Mouse (Mus musculus) myocyte (in vitro differentiated cells): ENCODE measurements around the gene Ttc29.

Experiments
- CEBPB ChIP-seq: IDR thresholded peaks from 2 replicates; pipeline ENCODE4 v1.6.1; 2011; ENCODE audit warnings: mild to moderate bottlenecking, moderate library complexity; ENCODE audit not compliant: poor library complexity, insufficient read depth, severe bottlenecking
- E2F4 ChIP-seq: IDR thresholded peaks from one replicate; pipeline ENCODE4 v1.6.1; 2011; ENCODE audit warnings: mild to moderate bottlenecking, control low read depth, moderate library complexity; ENCODE audit not compliant: insufficient read depth
- MAX ChIP-seq: IDR thresholded peaks from one replicate; pipeline ENCODE4 v1.6.1; 2011; ENCODE audit warnings: low read depth, mild to moderate bottlenecking, control low read depth
- MYOD1 ChIP-seq, 3 experiments: IDR thresholded peaks; one replicate each; pipeline ENCODE4 v1.6.1; 2011; ENCODE audit warnings: control low read depth in 2 of 3, low read depth in 2 of 3, mild to moderate bottlenecking in 2 of 3, moderate library complexity in 1 of 3; ENCODE audit not compliant: insufficient read length in 2 of 3, control insufficient read depth in 1 of 3
- MYOG ChIP-seq, 3 experiments: IDR thresholded peaks; one replicate each; pipeline ENCODE4 v1.6.1; 2011; ENCODE audit warnings: control low read depth in 2 of 3, low read depth in 2 of 3, mild to moderate bottlenecking in 2 of 3; ENCODE audit not compliant: insufficient read length in 2 of 3, control insufficient read depth in 1 of 3, insufficient read depth in 1 of 3
- POLR2A ChIP-seq: IDR thresholded peaks from one replicate; pipeline ENCODE4 v1.6.1; 2011; ENCODE audit warnings: low read depth, mild to moderate bottlenecking, control low read depth, moderate library complexity; ENCODE audit not compliant: insufficient read length
- POLR2AphosphoS2 ChIP-seq: IDR thresholded peaks from one replicate; pipeline ENCODE4 v1.6.1; 2011; ENCODE audit warnings: low read depth, control low read depth; ENCODE audit not compliant: insufficient read length
- REST ChIP-seq: IDR thresholded peaks from one replicate; pipeline ENCODE4 v1.6.1; 2011; ENCODE audit warnings: mild to moderate bottlenecking, control low read depth, moderate library complexity; ENCODE audit not compliant: insufficient read depth, insufficient read length
- SRF ChIP-seq: IDR thresholded peaks from one replicate; pipeline ENCODE4 v1.6.1; 2011; ENCODE audit warnings: low read depth; ENCODE audit not compliant: control insufficient read depth, insufficient read length
- TCF12 ChIP-seq: IDR thresholded peaks from one replicate; pipeline ENCODE4 v1.6.1; 2011; ENCODE audit warnings: mild to moderate bottlenecking, control low read depth; ENCODE audit not compliant: poor library complexity, insufficient read depth, severe bottlenecking
- TCF3 ChIP-seq: IDR thresholded peaks from one replicate; pipeline ENCODE4 v1.6.1; 2011; ENCODE audit warnings: low read depth, control low read depth; ENCODE audit not compliant: insufficient read length
- USF1 ChIP-seq: IDR thresholded peaks from one replicate; pipeline ENCODE4 v1.6.1; 2011; ENCODE audit warnings: low read depth, mild to moderate bottlenecking, control low read depth, moderate library complexity

DNA sequence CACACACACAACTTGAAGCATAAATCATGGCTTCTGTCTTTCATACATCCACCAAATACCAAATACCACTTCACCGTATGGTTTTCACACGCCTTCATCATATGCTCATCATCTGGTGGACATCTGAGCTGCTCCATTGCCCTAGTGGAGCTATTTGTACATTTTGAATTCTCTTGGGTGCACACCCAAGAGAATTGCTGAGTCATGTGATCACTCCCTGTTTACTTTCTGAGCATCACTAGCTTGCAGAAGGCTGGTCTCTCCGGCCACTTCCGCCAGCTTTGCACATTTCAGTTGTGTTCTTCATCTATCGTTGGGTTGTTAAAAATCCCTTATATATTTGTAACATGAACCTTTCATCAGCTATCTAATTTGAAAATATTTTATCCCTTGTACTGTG, 65.5 kb downstream of the Ttc29 start:
- no peak for TF ChIP-seq TCF12
- TF ChIP-seq MAX: no peak
- TF ChIP-seq MYOG (IDR thresholded peaks at IDR 0.05; ENCODE audit: control insufficient read depth in 1 of 3, insufficient read depth in 1 of 3, insufficient read length in 2 of 3, low read depth in 2 of 3): no peak
- no peak for TF ChIP-seq POLR2A
- no peak for TF ChIP-seq USF1
- no peak for TF ChIP-seq REST
- no peak for TF ChIP-seq POLR2AphosphoS2
- no peak for TF ChIP-seq SRF
- no peak for TF ChIP-seq MYOD1 (IDR thresholded peaks at IDR 0.05; ENCODE audit: control insufficient read depth in 1 of 3, insufficient read length in 2 of 3, low read depth in 2 of 3)
- no peak for TF ChIP-seq CEBPB
- TF ChIP-seq E2F4: no peak
- TF ChIP-seq TCF3: no peak
